Mouse (Mus musculus) erythroblast, embryonic 14.5 days (primary cell): ENCODE results near the gene Pgpep1l.

ENCODE experiments used
- GATA1 ChIP-seq: IDR thresholded peaks from 2 replicates; pipeline ENCODE4 v1.6.1; 2012; ENCODE audit warnings: low read length, inconsistent platforms, mixed read lengths
- TAL1 ChIP-seq: IDR thresholded peaks from 3 replicates; pipeline ENCODE4 v1.6.1; 2012; ENCODE audit warnings: low read length, inconsistent platforms, mixed read lengths

DNA sequence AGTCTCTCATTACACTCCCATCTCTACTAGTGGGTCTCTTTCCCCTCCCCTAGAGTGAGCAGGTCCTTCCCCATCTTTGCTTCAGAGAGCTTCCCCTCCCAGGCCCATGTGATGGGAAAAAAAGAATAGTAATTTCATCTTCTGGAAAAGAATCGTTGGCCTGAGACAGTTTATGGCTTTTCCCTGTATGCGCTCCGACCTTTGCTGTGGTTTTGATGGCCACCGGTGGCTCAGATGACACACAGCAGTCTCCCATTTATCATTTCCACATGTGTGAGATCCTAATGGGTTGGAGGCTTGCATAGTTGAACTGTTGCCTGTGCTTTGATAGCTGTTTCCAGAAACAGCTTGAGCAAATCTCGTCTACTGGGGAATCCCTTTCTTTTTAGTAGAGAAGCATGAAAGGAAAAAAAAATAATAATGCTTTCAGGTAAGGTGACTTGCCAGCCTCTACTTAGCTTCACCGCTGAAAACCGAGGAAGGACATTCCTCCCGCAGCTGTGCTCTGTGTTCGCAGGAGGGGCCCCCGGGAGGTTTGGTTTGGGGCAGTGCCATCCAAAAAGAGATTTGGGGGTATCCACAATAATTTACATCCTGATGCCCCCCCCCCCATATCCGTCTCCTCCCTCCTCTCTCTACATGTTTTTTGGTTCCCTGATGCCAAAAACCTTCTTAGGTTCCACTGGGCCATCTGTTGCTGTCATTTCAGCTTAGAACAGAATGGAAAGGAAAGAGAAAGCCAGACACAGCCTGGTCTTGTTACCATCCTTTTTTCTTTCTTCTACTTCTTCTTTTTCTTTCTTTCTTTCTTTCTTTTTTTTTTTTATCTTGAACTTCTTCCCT lies 13.2 kb upstream of the Pgpep1l start:
- no peak for TF ChIP-seq TAL1
- no peak for TF ChIP-seq GATA1
